Mouse (Mus musculus): ENCODE data around the gene Clba1.
"Not testable (repeated sequence)": the region's sequence is repeated elsewhere in the genome, so short reads cannot be mapped to it uniquely, and the experiment has no call there.

DNA sequence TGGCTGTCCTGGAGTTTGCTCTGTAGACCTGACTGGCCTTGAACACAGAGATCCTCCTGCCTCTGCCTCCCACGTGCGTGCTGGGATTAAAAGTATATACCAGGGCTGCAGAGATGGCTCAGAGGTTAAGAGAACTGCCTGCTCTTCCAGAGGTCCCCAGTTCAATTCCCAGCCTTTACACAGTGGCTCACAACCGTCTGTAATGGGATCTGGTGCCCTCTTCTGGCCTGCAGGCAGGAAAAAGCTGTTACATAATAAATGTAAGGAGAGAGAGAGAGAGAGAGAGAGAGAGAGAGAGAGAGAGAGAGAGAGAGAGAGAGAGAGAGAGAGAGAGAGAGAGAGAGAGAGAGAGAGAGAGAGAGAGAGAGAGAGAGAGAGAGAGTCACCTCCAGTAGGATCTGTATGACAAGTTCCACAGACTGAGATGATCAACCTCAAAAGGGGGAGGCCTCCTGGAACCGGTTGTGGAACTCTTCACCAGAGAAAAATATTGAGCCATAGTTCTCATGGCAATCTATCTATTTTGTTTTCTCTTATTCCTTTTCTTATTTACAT lies 32.7 kb downstream of the Clba1 start:
- TF ChIP-seq TAL1, GATA1 (IDR thresholded peaks at IDR 0.05; ENCODE audit: low read length): not testable (repeated sequence)
